Mouse (Mus musculus): ENCODE measurements around the gene Kif2c.
"Not testable (repeated sequence)": the region's sequence is repeated elsewhere in the genome, so short reads cannot be mapped to it uniquely, and the experiment has no call there.

Gene Kif2c

GRCm38 (mm10) chr4:117189382-117189855 lies 7.0 kb upstream of the Kif2c start:
- DNase-seq (ENCODE audit: low spot score in 2 of 2): peak; percentile 87 to 95

DNA sequence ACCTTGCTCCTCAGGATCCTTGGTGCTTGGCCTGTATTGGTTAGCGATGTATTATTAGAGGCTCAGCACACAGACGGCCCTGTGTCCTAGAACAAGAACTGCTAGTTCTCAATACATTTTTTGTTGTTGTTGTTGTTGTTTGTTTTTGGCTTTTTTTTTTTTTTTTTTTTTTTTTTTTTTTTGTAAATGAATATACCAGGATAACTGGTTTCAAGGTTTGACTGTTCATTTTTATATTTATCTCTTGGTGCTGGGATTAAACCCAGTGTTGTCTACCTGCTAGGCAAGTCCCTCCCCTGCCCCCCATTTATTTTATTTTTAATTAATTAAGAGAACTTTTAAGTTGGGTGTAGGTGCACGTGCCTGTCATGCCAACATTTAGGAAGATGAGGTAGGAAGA lies 6.5 kb upstream of the Kif2c start:
- DNase-seq (ENCODE audit: low spot score in 2 of 2): no peak

DNA sequence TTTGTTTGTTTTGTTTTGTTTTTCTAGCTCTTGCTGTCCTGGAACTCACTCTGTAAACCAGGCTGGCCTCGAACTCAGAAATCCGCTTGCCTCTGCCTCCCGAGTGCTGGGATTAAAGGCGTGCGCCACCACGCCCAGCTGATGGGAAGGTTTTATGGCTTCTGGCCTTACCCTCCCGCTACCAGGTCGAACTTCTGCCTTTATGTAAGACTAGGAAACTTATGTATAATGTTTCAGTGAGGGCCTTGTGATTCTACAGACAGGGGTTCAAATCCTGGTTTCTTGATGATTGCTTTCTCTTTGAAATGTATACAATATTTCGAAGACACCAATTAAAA lies 289 bp upstream of the Kif2c start:
- not testable (repeated sequence) for DNase-seq (ENCODE audit: low spot score in 2 of 2)

DNA sequence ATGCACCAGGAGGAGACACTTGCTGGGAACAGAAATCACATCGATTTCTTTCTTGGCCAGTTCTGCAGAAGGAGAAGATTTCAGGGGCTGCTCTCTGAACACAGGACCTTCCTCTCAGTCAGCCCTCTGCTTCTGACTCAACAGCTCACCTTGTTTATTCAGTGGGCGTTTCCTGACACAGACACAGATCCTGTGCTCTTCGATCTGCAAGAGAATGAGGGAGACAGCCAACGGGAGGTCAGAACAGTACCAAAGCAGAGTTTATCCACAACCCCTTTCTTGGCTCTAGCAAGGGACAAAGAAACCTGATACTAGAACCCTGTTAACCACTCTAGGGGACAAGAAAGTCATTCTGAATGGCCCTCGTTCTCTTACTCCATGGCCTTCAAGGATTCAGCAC lies 12.5 kb downstream of the Kif2c start:
- DNase-seq (ENCODE audit: low spot score in 2 of 2): no peak

DNA sequence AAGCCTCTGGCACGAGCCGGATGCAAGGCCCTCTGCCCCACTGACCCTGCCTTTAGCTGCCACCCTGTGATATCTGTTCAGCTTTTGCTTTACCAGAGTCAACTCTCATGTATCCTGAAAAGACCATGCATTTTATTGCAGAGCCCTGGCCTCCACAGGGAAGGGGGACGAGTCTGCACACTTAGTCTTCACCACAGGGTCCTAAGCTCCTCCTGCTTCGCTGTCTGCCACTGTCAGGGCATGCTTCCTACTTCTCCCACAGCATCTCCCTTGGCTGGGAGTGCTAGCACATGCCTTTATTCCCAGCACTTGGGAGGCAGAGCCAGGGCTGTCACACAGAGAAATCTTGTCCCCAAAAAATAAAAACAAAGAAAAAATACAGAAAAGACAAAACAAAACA lies 21.3 kb downstream of the Kif2c start:
- DNase-seq (ENCODE audit: low spot score in 2 of 2): no peak

GRCm38 (mm10) chr4:117159666-117160065 lies 22.8 kb downstream of the Kif2c start:
- DNase-seq (ENCODE audit: low spot score in 2 of 2): no peak

- DNase-seq (ENCODE audit: low spot score in 2 of 2): no peak
Observed at GRCm38 (mm10) chr4:117156372-117156771, 26.1 kb downstream of the Kif2c start.

- peak; percentile 79 to 89 for DNase-seq (ENCODE audit: low spot score in 2 of 2)
Observed at GRCm38 (mm10) chr4:117155792-117156355, 26.6 kb downstream of the Kif2c start, which contains the start of gene Rps8. TSS of gene Rps8 (minus strand) at chr4:117156243.

- DNase-seq (ENCODE audit: low spot score in 2 of 2): no peak
Observed at GRCm38 (mm10) chr4:117155020-117155791, 27.2 kb downstream of the Kif2c start.

DNA sequence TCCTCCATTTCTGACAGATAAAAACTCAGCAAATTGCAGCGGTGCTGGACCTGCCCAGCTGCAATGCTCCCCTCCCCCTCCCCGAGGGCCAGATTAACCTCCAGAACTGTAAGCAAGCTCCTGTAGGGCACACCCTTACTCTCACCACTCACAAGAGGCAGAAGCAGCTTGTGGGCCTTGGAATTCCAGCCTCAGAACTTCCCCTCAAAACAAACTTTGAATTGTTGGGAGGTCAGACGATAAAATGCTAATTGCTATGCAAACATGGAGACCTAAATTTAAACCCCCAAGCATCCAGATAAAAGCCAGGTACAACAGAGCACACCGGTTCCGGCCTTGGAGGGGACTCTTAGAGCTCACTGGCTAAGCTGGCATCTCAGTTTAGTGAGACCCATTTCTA lies 29.7 kb downstream of the Kif2c start:
- DNase-seq (ENCODE audit: low spot score in 2 of 2): no peak

GRCm38 (mm10) chr4:117151416-117151815 lies 31.0 kb downstream of the Kif2c start:
- no peak for DNase-seq (ENCODE audit: low spot score in 2 of 2)

GRCm38 (mm10) chr4:117150212-117150733 lies 32.2 kb downstream of the Kif2c start:
- DNase-seq (ENCODE audit: low spot score in 2 of 2): no peak

- DNase-seq (ENCODE audit: low spot score in 2 of 2): no peak
Observed at GRCm38 (mm10) chr4:117149291-117150211, 32.9 kb downstream of the Kif2c start.

DNA sequence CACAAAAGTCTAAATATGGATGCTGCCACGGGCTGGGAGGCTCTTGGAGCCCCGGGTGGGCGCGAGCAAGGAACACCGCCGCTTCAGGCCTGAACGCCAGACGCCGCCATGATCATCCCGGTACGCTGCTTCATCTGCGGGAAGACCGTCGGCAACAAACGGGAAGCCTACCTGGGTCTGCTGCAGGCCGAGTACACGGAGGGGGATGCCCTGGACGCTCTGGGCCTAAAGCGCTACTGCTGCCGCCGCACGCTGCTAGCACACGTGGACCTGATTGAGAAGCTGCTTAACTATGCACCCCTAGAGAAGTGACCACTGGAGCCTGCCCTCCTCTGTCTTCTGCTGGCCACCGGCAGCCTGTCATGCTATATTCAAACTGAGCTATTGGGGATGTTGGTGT lies 33.6 kb downstream of the Kif2c start:
- DNase-seq (ENCODE audit: low spot score in 2 of 2): no peak

GRCm38 (mm10) chr4:117148047-117148713 lies 34.3 kb downstream of the Kif2c start:
- no peak for DNase-seq (ENCODE audit: low spot score in 2 of 2)

GRCm38 (mm10) chr4:117146176-117146575 lies 36.3 kb downstream of the Kif2c start:
- DNase-seq (ENCODE audit: low spot score in 2 of 2): peak; percentile 93 to 99

GRCm38 (mm10) chr4:117145248-117145647 lies 37.2 kb downstream of the Kif2c start:
- DNase-seq (ENCODE audit: low spot score in 2 of 2): peak in 1 of 2 experiments; percentile 60

DNA sequence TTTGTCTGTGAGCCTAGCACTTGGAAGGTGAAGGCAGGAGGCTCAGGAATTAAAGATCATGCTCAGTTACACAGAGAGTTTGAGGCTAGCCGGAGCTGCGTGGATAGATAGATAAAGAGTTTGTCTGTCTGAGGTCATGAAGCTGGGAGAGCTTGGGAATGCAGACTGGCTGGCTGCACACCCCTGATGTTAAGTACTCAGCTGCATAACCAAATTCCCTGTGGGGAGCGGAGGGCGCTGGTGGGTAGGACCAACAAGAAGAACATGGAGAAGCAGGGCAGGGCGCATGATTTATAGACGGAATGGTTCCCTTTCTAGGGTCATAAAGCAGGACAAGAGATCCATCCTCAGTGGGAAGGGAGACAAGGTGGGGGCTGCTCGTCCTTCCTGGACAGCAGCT lies 39.4 kb downstream of the Kif2c start:
- DNase-seq (ENCODE audit: low spot score in 2 of 2): no peak

DNA sequence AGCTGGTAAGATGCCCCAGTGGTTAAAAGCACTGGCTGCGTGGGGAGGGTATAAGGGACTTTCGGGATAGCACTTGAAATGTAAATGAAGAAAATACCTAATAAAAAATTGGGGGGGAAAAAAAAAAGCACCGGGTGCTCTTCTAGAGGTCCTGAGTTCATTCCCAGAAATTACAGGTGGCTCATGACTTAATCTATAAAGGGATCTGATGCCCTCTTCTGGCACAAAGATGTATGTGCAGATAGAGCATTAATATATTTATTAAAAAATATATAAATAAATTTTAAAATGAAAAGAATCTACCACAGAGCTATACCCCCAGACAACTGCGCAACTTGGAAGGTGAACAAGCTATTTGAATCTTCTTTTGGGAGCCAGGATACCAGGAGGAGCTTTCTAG lies 41.8 kb downstream of the Kif2c start:
- no peak for DNase-seq (ENCODE audit: low spot score in 2 of 2)

- DNase-seq (ENCODE audit: low spot score in 2 of 2): no peak
Observed at GRCm38 (mm10) chr4:117139217-117139612, 43.2 kb downstream of the Kif2c start.
